Mouse (Mus musculus): ENCODE results near the gene Rai2.

- no peak for TF ChIP-seq EP300 (IDR thresholded peaks at IDR 0.05; ENCODE audit: low read depth)
- TF ChIP-seq CTCF (IDR thresholded peaks at IDR 0.05; ENCODE audit: low read depth), result no peak
These were observed 385 bp upstream of the Rai2 start for GRCm38 (mm10) chrX:161716503-161716864.

All from heart, postnatal 0 days (tissue).